Mouse (Mus musculus) hindbrain, embryonic 11.5 days (tissue): ENCODE data around the gene Nfkb2. TPM values are rescaled to one million over a fixed set of nuclear protein-coding genes. Genes with fewer than 3 reads are reported as not detected.
A peak's percentile ranks its signal among the peaks of the same experiment; 100 is the strongest.

Experiments
- ATAC-seq: fragments of 200-750 bp; cut with Nextera tagmentation; 2 replicates; pipeline ENCODE4 v1.8.0; 2017; ENCODE audit warnings: mild to moderate bottlenecking, moderate TSS enrichment, moderate library complexity; ENCODE audit not compliant: low FRiP score
- DNase-seq: peaks from one replicate; pipeline ENCODE4 v3.0.0-alpha.2; 2015; ENCODE audit warnings: low spot score
- H3K27ac ChIP-seq: fragments of 300-500 bp; sonication (generic); 2 replicates; pipeline ENCODE4 v1.5.1; 2014; ENCODE audit warnings: mild to moderate bottlenecking, low read depth, low read length
- H3K27me3 ChIP-seq: fragments of 300-500 bp; sonication (generic); 2 replicates; pipeline ENCODE4 v1.6.1; 2014; ENCODE audit warnings: mild to moderate bottlenecking, low read length, moderate library complexity, mixed read lengths; ENCODE audit not compliant: control insufficient read depth, insufficient read depth
- H3K36me3 ChIP-seq: fragments of 300-500 bp; sonication (generic); 2 replicates; pipeline ENCODE4 v1.6.1; 2014; ENCODE audit warnings: mild to moderate bottlenecking, low read length, moderate library complexity, mixed read lengths; ENCODE audit not compliant: control insufficient read depth, insufficient read depth
- H3K4me1 ChIP-seq: fragments of 300-500 bp; sonication (generic); replicated peaks from 2 replicates; pipeline ENCODE4 v1.6.1; 2014; ENCODE audit warnings: low read length, mixed read lengths; ENCODE audit not compliant: control insufficient read depth, insufficient read depth
- H3K4me2 ChIP-seq: fragments of 300-500 bp; sonication (generic); replicated peaks from 2 replicates; pipeline ENCODE4 v1.6.1; 2014; ENCODE audit warnings: mild to moderate bottlenecking, low read depth, low read length
- H3K4me3 ChIP-seq: fragments of 300-500 bp; sonication (generic); 2 replicates; pipeline ENCODE4 v1.5.1; 2014; ENCODE audit warnings: low read depth, low read length
- H3K9ac ChIP-seq: fragments of 300-500 bp; sonication (generic); 2 replicates; pipeline ENCODE4 v1.6.1; 2014; ENCODE audit warnings: low read depth, low read length
- H3K9me3 ChIP-seq: fragments of 300-500 bp; sonication (generic); 2 replicates; pipeline ENCODE4 v1.6.1; 2016; ENCODE audit warnings: low read length; ENCODE audit not compliant: control insufficient read depth
- WGBS: fragments of 180-500 bp; shearing (Covaris S2); extraction: QIAGEN DNeasy Blood & Tissue Kit; methylation state at CpG from one replicate; pipeline ENCODE4 v1.1.7; 2014; 5-methylcytosine and 5-hydroxymethylcytosine counted together
- polyA plus RNA-seq: library from polyadenylated mRNA; unstranded; fragments of >200 nt; fragmentation: Nextera tagmentation; extraction: Ambion mirVana; gene quantifications from 2 replicates; pipeline ENCODE4 v1.2.1, GENCODE M21; 2014

Gene Nfkb2
- polyA plus RNA-seq, 1 experiment from 2014 or later: 4.6 TPM

DNA sequence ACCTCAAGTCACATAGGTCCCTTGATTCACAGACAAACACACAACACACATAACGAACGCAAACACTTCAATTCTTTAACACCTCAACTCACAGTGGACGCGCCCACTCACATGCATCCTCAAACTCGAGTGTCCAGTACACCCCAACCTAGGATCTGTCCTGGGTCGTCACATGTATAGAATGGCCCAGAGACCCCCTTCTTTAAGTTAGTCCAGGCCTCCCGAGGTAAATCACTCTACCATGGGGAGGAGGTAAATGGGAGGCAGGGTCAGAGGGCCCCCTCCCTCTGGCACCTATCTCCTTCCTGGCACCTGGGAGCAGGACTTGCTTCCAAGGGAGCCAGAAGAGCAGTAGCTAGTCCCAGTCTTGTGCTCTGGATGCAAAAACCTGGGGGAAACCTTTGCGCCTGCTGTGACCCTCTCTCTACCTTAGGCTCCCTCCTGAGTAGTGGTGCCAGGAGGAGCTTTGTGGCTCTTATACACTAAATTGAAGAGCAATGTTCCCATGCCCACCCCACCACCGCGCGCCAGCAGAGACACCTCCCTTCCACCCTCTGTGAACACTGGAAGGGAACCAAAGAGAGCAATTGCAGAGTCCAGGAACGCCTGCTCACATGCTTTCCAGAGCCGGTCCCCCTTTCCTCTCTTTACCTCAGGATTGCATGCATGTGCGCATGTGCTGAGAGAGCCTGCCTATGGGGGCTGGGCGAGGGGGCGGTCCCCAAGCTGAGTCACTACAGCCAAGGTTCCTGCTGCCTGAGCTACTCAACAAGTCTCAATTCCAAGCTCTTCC lies 14.7 kb downstream of the Nfkb2 start:
- no peak overlapping the region for H3K4me2 ChIP-seq
- H3K4me1 ChIP-seq: peaks cover 20% of the 10 kb centered on the region
- no peak for ATAC-seq
- H3K9me3 ChIP-seq: no peaks in the 10 kb centered on the region
- H3K4me3 ChIP-seq: no peak overlapping the region
- DNase-seq: peak; percentile 68
- H3K36me3 ChIP-seq: no peaks in the 10 kb centered on the region
- H3K27ac ChIP-seq: peak overlapping the region; percentile 17; the same call in 1 of the 2 replicates
- WGBS: 12% methylated on average over 16 of the region's 16 CpGs
- no peak overlapping the region for H3K9ac ChIP-seq
- H3K27me3 ChIP-seq: peaks cover 78% of the 10 kb centered on the region

- no peak overlapping the region for H3K4me2 ChIP-seq
- WGBS: 83% methylated on average over 8 of the region's 8 CpGs
These were observed 16.1 kb downstream of the Nfkb2 start for GRCm38 (mm10) chr19:46320076-46320785.

GRCm38 (mm10) chr19:46321101-46321943 lies 17.2 kb downstream of the Nfkb2 start:
- peaks cover 23% of the 10 kb centered on the region for H3K4me1 ChIP-seq
- H3K36me3 ChIP-seq: no peaks in the 10 kb centered on the region
- no peak overlapping the region for H3K4me3 ChIP-seq
- no peaks in the 10 kb centered on the region for H3K9me3 ChIP-seq
- H3K9ac ChIP-seq: 0 out of 2 replicates have a peak overlapping the region, but pooled peaks have one; percentile 23
- peak overlapping the region; percentile 22 for H3K4me2 ChIP-seq
- ATAC-seq (peak; percentile 82), DNase-seq (peak; percentile 85)
- H3K27ac ChIP-seq: peak overlapping the region; percentile 49
- H3K27me3 ChIP-seq: peaks cover 68% of the 10 kb centered on the region
- WGBS: 27% methylated on average over 6 of the region's 6 CpGs

More at GRCm38 (mm10) chr19:46320076-46320785, 16.1 kb downstream of the Nfkb2 start:
- no peaks in the 10 kb centered on the region for H3K9me3 ChIP-seq
- H3K4me3 ChIP-seq: no peak overlapping the region
- H3K4me1 ChIP-seq: peaks cover 20% of the 10 kb centered on the region
- peaks cover 72% of the 10 kb centered on the region for H3K27me3 ChIP-seq
- H3K36me3 ChIP-seq: no peaks in the 10 kb centered on the region
- DNase-seq (no peak), ATAC-seq (no peak)
- no peak overlapping the region for H3K9ac ChIP-seq
- H3K27ac ChIP-seq: no peak overlapping the region

DNA sequence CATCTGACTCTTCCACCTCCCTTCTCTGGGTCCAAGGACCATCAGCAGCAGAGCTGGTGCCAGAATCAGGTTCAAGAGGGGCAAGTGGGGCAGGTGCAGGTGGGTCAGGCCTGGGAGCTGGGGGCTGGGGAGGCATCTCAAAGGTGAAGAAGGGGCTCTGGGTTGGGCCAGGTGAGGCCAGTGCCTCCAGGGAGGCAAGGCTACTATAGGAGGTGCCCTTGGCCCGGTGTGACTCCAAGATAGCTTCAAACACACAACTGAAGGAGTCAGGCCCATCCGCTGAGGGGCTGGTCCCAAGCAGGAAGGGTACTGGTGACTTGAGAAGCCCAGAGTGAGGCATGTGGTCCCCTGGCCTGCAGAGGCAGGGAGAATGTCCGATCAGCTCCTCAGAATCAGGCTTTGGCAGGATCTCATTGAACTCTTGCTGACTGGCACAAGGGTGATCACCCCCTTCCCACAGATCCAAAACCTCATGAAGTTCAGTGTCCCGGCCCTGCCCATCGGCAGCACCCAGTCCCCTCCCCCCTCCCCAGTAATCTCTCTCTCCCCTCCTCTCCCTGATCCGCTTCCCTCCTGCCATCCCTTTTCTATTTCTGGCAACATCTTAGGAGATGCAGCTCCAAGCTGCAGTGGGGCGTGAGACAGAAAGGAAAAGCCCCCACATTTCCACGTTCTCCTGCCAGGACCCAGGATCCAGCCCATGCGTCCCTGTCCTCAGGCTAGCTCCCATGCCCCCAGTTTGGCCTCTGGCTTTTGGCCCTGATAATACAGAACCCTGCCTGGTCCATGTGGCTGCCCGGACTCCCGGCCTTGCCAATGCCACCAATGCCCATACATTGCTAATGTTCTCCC lies 18.2 kb downstream of the Nfkb2 start:
- DNase-seq: no peak
- ATAC-seq: no peak
- peak overlapping the region; percentile 22; the same call in 1 of the 2 replicates for H3K4me2 ChIP-seq

GRCm38 (mm10) chr19:46322996-46323572 lies 19.0 kb downstream of the Nfkb2 start:
- Histone ChIP-seq H3K4me2 (no peak overlapping the region), H3K36me3 (no peaks in the 10 kb centered on the region), H3K9ac (no peak overlapping the region), H3K4me3 (no peak overlapping the region), H3K27me3 (peaks cover 50% of the 10 kb centered on the region), H3K9me3 (no peaks in the 10 kb centered on the region), H3K27ac (no peak overlapping the region), H3K4me1 (peaks cover 28% of the 10 kb centered on the region)
- DNase-seq: no peak
- WGBS: 81% methylated on average over 13 of the region's 13 CpGs
- no peak for ATAC-seq

More for the DNA sequence above, 18.2 kb downstream of the Nfkb2 start:
- Histone ChIP-seq H3K4me3 (no peak overlapping the region), H3K27me3 (peaks cover 57% of the 10 kb centered on the region), H3K4me1 (peaks cover 24% of the 10 kb centered on the region), H3K9ac (0 out of 2 replicates have a peak overlapping the region, but pooled peaks have one; percentile 1), H3K36me3 (no peaks in the 10 kb centered on the region), H3K9me3 (no peaks in the 10 kb centered on the region), H3K27ac (peak overlapping the region; percentile 49)
- WGBS: 60% methylated on average over 9 of the region's 11 CpGs

DNA sequence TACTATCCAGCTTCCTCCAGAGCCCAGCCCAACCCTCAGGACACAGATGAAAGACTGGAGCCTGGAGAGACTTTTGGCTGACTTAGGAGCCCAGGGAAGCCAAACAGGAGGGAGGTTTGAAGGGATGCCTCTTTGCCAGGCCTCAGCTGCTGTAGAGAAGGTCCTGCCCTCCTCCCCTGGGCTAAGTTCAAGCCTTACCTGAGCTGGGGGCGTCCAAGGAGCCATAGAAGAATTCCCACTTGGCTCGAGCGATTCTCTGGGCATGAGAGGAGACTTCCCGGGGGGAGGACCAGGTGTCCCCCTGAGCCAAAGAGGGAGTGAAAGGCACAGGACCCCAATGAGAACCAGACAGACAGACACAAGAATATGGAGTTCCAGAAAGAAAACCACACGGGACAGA lies 19.6 kb downstream of the Nfkb2 start:
- DNase-seq: no peak
- Histone ChIP-seq H3K27ac (no peak overlapping the region), H3K9me3 (no peaks in the 10 kb centered on the region), H3K9ac (no peak overlapping the region), H3K4me2 (no peak overlapping the region), H3K27me3 (peaks cover 44% of the 10 kb centered on the region), H3K36me3 (no peaks in the 10 kb centered on the region), H3K4me1 (peaks cover 26% of the 10 kb centered on the region), H3K4me3 (no peak overlapping the region)
- WGBS: 78% methylated on average over 5 of the region's 5 CpGs
- no peak for ATAC-seq

DNA sequence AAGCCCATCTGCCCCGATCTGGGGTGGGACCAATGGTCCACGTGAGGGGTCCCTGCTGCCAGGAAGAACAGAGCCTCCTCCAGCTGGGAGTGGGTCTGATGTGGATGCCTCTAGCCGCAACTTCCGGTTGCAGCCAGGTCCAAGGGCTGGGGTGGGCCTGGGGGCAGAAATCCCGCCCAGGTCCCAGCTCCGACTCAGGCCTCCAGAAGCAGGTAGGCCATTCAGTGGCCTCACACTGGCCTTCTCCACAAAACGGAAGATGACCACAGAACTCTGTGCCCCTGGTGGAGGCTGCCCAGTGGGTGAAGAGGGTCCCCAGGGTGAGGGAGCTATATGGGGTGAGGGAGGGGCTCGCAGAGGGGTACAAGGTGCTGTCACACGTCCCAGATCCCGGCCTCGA lies 20.2 kb downstream of the Nfkb2 start:
- 74% methylated on average over 11 of the region's 11 CpGs for WGBS
- Histone ChIP-seq H3K36me3 (no peaks in the 10 kb centered on the region), H3K9me3 (no peaks in the 10 kb centered on the region), H3K27ac (no peak overlapping the region), H3K4me1 (peaks cover 31% of the 10 kb centered on the region), H3K4me2 (no peak overlapping the region), H3K27me3 (peaks cover 37% of the 10 kb centered on the region), H3K4me3 (no peak overlapping the region), H3K9ac (no peak overlapping the region)
- ATAC-seq (no peak), DNase-seq (no peak)
